Comparison of ENCODE assay signal across 23 mouse cellular contexts in the genomic region with DNA sequence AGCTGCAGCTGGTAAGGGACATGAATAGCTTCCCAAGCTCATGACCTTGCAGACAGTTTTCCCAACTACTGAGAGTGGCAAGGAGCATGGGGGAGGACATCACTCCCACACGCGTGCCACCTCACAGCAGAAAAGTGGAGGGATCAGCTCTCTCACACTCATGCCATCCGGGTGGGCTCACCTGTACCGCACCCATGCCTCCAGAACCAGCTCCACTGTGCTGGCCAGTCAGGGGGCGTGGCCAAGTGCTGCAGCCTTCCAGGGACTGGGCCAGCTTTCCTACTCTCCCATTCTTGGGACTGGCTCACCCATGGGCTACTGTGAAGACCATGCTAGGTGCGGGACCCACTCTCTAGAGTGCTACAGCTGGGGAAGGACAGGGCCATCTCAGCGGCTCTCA.
DNase-seq lines count a peak whose midpoint lies in the region; ATAC-seq and TF ChIP-seq lines count a peak whose summit lies in the region.
"Had no signal": no experiment of that assay in that cellular context is flagged by ENCODE, and none has a peak within 500 bp of the region (broad histone marks: within the 10 kb centered on the region; RNA-seq: fewer than 3 reads in every experiment).

No protein-coding gene starts in this region.

- H3K9ac ChIP-seq in heart, embryonic 11.5 days (ENCODE audit: low read depth, low read length), result no peak overlapping the region
- H3K9ac ChIP-seq in kidney, embryonic 16.5 days (replicated peaks; ENCODE audit: low read length), result no peak overlapping the region
- no peak overlapping the region for H3K9ac ChIP-seq in midbrain, embryonic 16.5 days (ENCODE audit: low read depth, low read length)
- no peak overlapping the region for H3K9ac ChIP-seq in midbrain, embryonic 15.5 days
- H3K9ac ChIP-seq in neural tube, embryonic 15.5 days (replicated peaks), result no peak overlapping the region
- H3K9ac ChIP-seq: heart, embryonic 13.5 days; limb, embryonic 12.5 days; liver, embryonic 13.5 days; lung, embryonic 14.5 days had no signal

- peaks cover 17% of the 10 kb centered on the region for H3K4me1 ChIP-seq in heart, embryonic 11.5 days (ENCODE audit: control insufficient read depth, insufficient read depth, low read length)
- H3K4me1 ChIP-seq in kidney, embryonic 16.5 days (ENCODE audit: insufficient read depth, low read length), result no peaks in the 10 kb centered on the region
- H3K4me1 ChIP-seq in kidney, adult 2 months (ENCODE audit: control insufficient read depth, insufficient read depth, low read length), result no peaks in the 10 kb centered on the region
- no peaks in the 10 kb centered on the region for H3K4me1 ChIP-seq in midbrain, embryonic 16.5 days (ENCODE audit: control insufficient read depth, insufficient read depth, low read length)
- 0 out of 2 replicates have a peak, but pooled peaks cover under 1% of the 10 kb centered on the region for H3K4me1 ChIP-seq in midbrain, embryonic 15.5 days
- no peaks in the 10 kb centered on the region for H3K4me1 ChIP-seq in neural tube, embryonic 15.5 days

- intact Hi-C loops in heart, postnatal 10 days (cut with DNase I), result no loop called here

- H3K4me3 ChIP-seq in heart, embryonic 11.5 days (ENCODE audit: low read depth, low read length), result no peak overlapping the region
- no peak overlapping the region for H3K4me3 ChIP-seq in kidney, embryonic 16.5 days (ENCODE audit: low read length)
- no peak overlapping the region for H3K4me3 ChIP-seq in kidney, adult 2 months (ENCODE audit: insufficient read depth, low read depth, low read length)
- H3K4me3 ChIP-seq in midbrain, embryonic 16.5 days (ENCODE audit: low read depth, low read length), result no peak overlapping the region
- no peak overlapping the region for H3K4me3 ChIP-seq in midbrain, embryonic 15.5 days
- no peak overlapping the region for H3K4me3 ChIP-seq in neural tube, embryonic 15.5 days (replicated peaks)
- H3K4me3 ChIP-seq: erythroblast, embryonic 14.5 days; heart, embryonic 13.5 days; limb, embryonic 12.5 days; liver, embryonic 13.5 days had no signal

- 87% methylated on average over 7 of the region's 7 CpGs for WGBS in heart, embryonic 11.5 days (ENCODE audit: insufficient replicate concordance)
- WGBS in kidney, embryonic 16.5 days, result 82% methylated on average over 7 of the region's 7 CpGs
- 76% methylated on average over 7 of the region's 7 CpGs for WGBS in kidney, adult 2 months
- WGBS in midbrain, embryonic 16.5 days, result 85% methylated on average over 7 of the region's 7 CpGs
- 86% methylated on average over 7 of the region's 7 CpGs for WGBS in midbrain, embryonic 15.5 days
- 90% methylated on average over 7 of the region's 7 CpGs for WGBS in neural tube, embryonic 15.5 days

- H3K27me3 ChIP-seq in heart, embryonic 11.5 days (ENCODE audit: control insufficient read depth, insufficient read depth, low read length), result no peaks in the 10 kb centered on the region
- no peaks in the 10 kb centered on the region for H3K27me3 ChIP-seq in kidney, embryonic 16.5 days (ENCODE audit: insufficient read depth, low read length)
- H3K27me3 ChIP-seq in kidney, adult 2 months (replicated peaks; ENCODE audit: control insufficient read depth, insufficient read depth, low read length), result no peaks in the 10 kb centered on the region
- no peaks in the 10 kb centered on the region for H3K27me3 ChIP-seq in midbrain, embryonic 16.5 days (ENCODE audit: control insufficient read depth, insufficient read depth, low read depth, low read length)
- H3K27me3 ChIP-seq in midbrain, embryonic 15.5 days (replicated peaks), result no peaks in the 10 kb centered on the region
- no peaks in the 10 kb centered on the region for H3K27me3 ChIP-seq in neural tube, embryonic 15.5 days (replicated peaks)
- H3K27me3 ChIP-seq: CH12.LX; heart, embryonic 13.5 days; limb, embryonic 12.5 days; liver, embryonic 13.5 days had no signal

- 0 out of 2 replicates have a peak, but pooled peaks have one; percentile 12 for ATAC-seq in heart, embryonic 11.5 days (replicated peaks; ENCODE audit: insufficient number of reproducible peaks, low FRiP score, low TSS enrichment)
- peak; percentile 40; the same call in 1 of the 2 replicates for ATAC-seq in kidney, embryonic 16.5 days (ENCODE audit: low FRiP score, low TSS enrichment)
- 0 out of 2 replicates have a peak, but pooled peaks have one; percentile 42 for ATAC-seq in midbrain, embryonic 16.5 days
- no peak for ATAC-seq in midbrain, embryonic 15.5 days (replicated peaks)
- ATAC-seq in neural tube, embryonic 15.5 days (ENCODE audit: low FRiP score), result 0 out of 2 replicates have a peak, but pooled peaks have one; percentile 26
- no peak for ATAC-seq in megakaryocyte, adult 5-6 weeks (ENCODE audit: poor library complexity, severe bottlenecking)
- ATAC-seq: forebrain, embryonic 14.5 days; intestine, embryonic 16.5 days had no signal

- no peak overlapping the region for H3K27ac ChIP-seq in heart, embryonic 11.5 days (ENCODE audit: low read depth, low read length)
- no peak overlapping the region for H3K27ac ChIP-seq in kidney, embryonic 16.5 days (ENCODE audit: low read length)
- no peak overlapping the region for H3K27ac ChIP-seq in kidney, adult 2 months (ENCODE audit: insufficient read depth, low read depth, low read length)
- no peak overlapping the region for H3K27ac ChIP-seq in midbrain, embryonic 16.5 days (ENCODE audit: low read length)
- no peak overlapping the region for H3K27ac ChIP-seq in midbrain, embryonic 15.5 days
- H3K27ac ChIP-seq in neural tube, embryonic 15.5 days (replicated peaks), result no peak overlapping the region
- H3K27ac ChIP-seq: heart, embryonic 13.5 days; limb, embryonic 12.5 days; macrophage had no signal

- DNase-seq in heart, postnatal 10 days, result no peak
- no peak for DNase-seq in kidney, adult 2 months
- DNase-seq: adrenal gland, postnatal 25 days; cerebellum, adult 11-12 months; cerebellum, postnatal 14 days; heart, postnatal 36 days; liver, embryonic 13.5 days; lung, embryonic 14.5 days; right cerebral cortex, postnatal 4 days; thymus, postnatal 36 days had no signal

- no peak for TF ChIP-seq POLR2A in kidney, adult 2 months (IDR thresholded peaks at IDR 0.05; ENCODE audit: low read depth, low read length)

- peaks cover 4% of the 10 kb centered on the region; the same call in 1 of the 2 replicates for H3K9me3 ChIP-seq in heart, embryonic 11.5 days (replicated peaks; ENCODE audit: control insufficient read depth, low read length)
- H3K9me3 ChIP-seq in kidney, embryonic 16.5 days (ENCODE audit: low read length), result no peaks in the 10 kb centered on the region
- no peaks in the 10 kb centered on the region for H3K9me3 ChIP-seq in midbrain, embryonic 16.5 days (replicated peaks; ENCODE audit: control insufficient read depth, low read length, poor library complexity, severe bottlenecking)
- H3K9me3 ChIP-seq in midbrain, embryonic 15.5 days, result no peaks in the 10 kb centered on the region
- H3K9me3 ChIP-seq in neural tube, embryonic 15.5 days (replicated peaks), result no peaks in the 10 kb centered on the region
- H3K9me3 ChIP-seq: limb, embryonic 12.5 days; liver, embryonic 13.5 days had no signal

- no peaks in the 10 kb centered on the region for H3K36me3 ChIP-seq in heart, embryonic 11.5 days (ENCODE audit: control insufficient read depth, insufficient read depth, low read length)
- H3K36me3 ChIP-seq in kidney, embryonic 16.5 days (ENCODE audit: insufficient read depth, low read length), result no peaks in the 10 kb centered on the region
- no peaks in the 10 kb centered on the region for H3K36me3 ChIP-seq in kidney, adult 2 months (ENCODE audit: control insufficient read depth, insufficient read depth, low read length)
- H3K36me3 ChIP-seq in midbrain, embryonic 16.5 days (ENCODE audit: control insufficient read depth, insufficient read depth, low read length), result no peaks in the 10 kb centered on the region
- no peaks in the 10 kb centered on the region for H3K36me3 ChIP-seq in midbrain, embryonic 15.5 days (replicated peaks)
- H3K36me3 ChIP-seq in neural tube, embryonic 15.5 days, result no peaks in the 10 kb centered on the region
- H3K36me3 ChIP-seq: heart, embryonic 13.5 days; limb, embryonic 12.5 days; liver, embryonic 13.5 days had no signal

- no peak overlapping the region for H3K4me2 ChIP-seq in heart, embryonic 11.5 days
- no peak overlapping the region for H3K4me2 ChIP-seq in kidney, embryonic 16.5 days (replicated peaks; ENCODE audit: low read depth, low read length)
- H3K4me2 ChIP-seq in midbrain, embryonic 16.5 days (ENCODE audit: low read length), result no peak overlapping the region
- no peak overlapping the region for H3K4me2 ChIP-seq in midbrain, embryonic 15.5 days
- H3K4me2 ChIP-seq in neural tube, embryonic 15.5 days, result no peak overlapping the region
- H3K4me2 ChIP-seq: heart, embryonic 13.5 days; limb, embryonic 12.5 days; liver, embryonic 13.5 days; lung, embryonic 14.5 days had no signal

- no peak for TF ChIP-seq CTCF in kidney, adult 2 months (conservative IDR thresholded peaks at IDR 0.05; ENCODE audit: insufficient read depth, insufficient read length, low read depth, low read length)

Comparison
In these comparisons a context has a peak if more than half of its experiments do, and no peak if none do; other contexts are left out.
1. ATAC-seq: peak in heart, embryonic 11.5 days (single experiment), kidney, embryonic 16.5 days (single experiment), midbrain, embryonic 16.5 days (single experiment) and neural tube, embryonic 15.5 days (single experiment); none in midbrain, embryonic 15.5 days (single experiment) and megakaryocyte, adult 5-6 weeks (single experiment).